Mouse (Mus musculus): ENCODE measurements around the gene Dhx57. TPM values are rescaled to one million over a fixed set of nuclear protein-coding genes. Genes with fewer than 3 reads are reported as not detected.

The Dhx57 gene
- polyA plus RNA-seq, 1 experiment from 2014 or later: 27.0 TPM

DNA sequence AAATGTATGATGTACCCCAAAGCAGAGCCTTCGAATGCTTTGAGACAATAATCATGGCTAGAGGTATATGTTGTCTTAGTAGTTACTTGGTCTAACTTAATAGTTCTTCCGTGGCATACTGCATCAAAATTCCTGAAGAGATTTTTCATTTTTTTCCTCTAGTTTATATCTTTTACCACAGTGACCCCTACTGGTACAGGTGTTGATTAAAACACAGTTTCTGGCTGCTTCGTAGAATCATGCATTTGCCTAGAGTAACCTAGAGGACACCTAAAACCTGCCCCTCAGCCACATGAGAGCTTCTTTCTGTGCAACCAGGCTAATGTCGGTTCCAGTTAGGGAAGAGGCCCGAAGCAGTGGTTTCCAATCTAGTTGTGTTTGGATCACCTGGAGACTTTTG is 97.2 kb downstream of the Dhx57 start:
- no peaks in the 10 kb centered on the region for H3K9me3 ChIP-seq
- H3K9ac ChIP-seq (replicated peaks): no peak overlapping the region
- H3K4me2 ChIP-seq: no peak overlapping the region
- no peaks in the 10 kb centered on the region for H3K27me3 ChIP-seq
- WGBS: 67% methylated on average over 5 of the region's 5 CpGs
- no peak for ATAC-seq (ENCODE audit: insufficient number of reproducible peaks, insufficient read depth, low FRiP score, low TSS enrichment, low read depth)
- no peak overlapping the region for H3K4me3 ChIP-seq (replicated peaks)
- no peak overlapping the region for H3K27ac ChIP-seq
- peaks cover 30% of the 10 kb centered on the region for H3K36me3 ChIP-seq
- peaks cover 9% of the 10 kb centered on the region for H3K4me1 ChIP-seq (replicated peaks)

Other genes with a start within 250 kb of the Dhx57 start
- gene Hnrnpll, start 228.1 kb downstream of the Dhx57 start, polyA plus RNA-seq (2016; fragmentation: Nextera tagmentation; extraction: Ambion mirVana): 112 and 114 TPM in 2 replicates
- gene Galm, start 163.0 kb downstream of the Dhx57 start, polyA plus RNA-seq (2016; fragmentation: Nextera tagmentation; extraction: Ambion mirVana): 14.9 and 15.3 TPM in 2 replicates
- 834 and 852 TPM in 2 replicates for gene Srsf7, start 83.2 kb downstream of the Dhx57 start, polyA plus RNA-seq (2016; fragmentation: Nextera tagmentation; extraction: Ambion mirVana)
- gene Ttc39d, start 83.0 kb downstream of the Dhx57 start, polyA plus RNA-seq (2016; fragmentation: Nextera tagmentation; extraction: Ambion mirVana): not detected in 2 replicates
- gene Gemin6, start 66.0 kb downstream of the Dhx57 start, polyA plus RNA-seq (2016; fragmentation: Nextera tagmentation; extraction: Ambion mirVana): 36.2 and 41.1 TPM in 2 replicates
- gene Morn2, start 273 bp downstream of the Dhx57 start, polyA plus RNA-seq (2016; fragmentation: Nextera tagmentation; extraction: Ambion mirVana): 21.8 and 23.7 TPM in 2 replicates
- 0.58 and 2.1 TPM in 2 replicates for gene Arhgef33, start 16.9 kb upstream of the Dhx57 start, polyA plus RNA-seq (2016; fragmentation: Nextera tagmentation; extraction: Ambion mirVana)
- gene Gm10190, start 83.1 kb upstream of the Dhx57 start, polyA plus RNA-seq (2016; fragmentation: Nextera tagmentation; extraction: Ambion mirVana): 1.0 and 2.9 TPM in 2 replicates
- gene Sos1, start 190.0 kb upstream of the Dhx57 start, polyA plus RNA-seq (2016; fragmentation: Nextera tagmentation; extraction: Ambion mirVana): 6.1 and 6.5 TPM in 2 replicates

Measured in limb, embryonic 12.5 days (tissue).